Mouse (Mus musculus) ES-E14 (cell line): ENCODE results near the gene 1300017J02Rik.

Experiments
- CHD2 ChIP-seq: IDR thresholded peaks from 2 replicates; pipeline ENCODE4 v1.6.1; 2014; ENCODE audit warnings: mild to moderate bottlenecking, low read depth, low read length, inconsistent platforms
- HCFC1 ChIP-seq: IDR thresholded peaks from 2 replicates; pipeline ENCODE4 v1.6.1; 2012; ENCODE audit warnings: low read length, inconsistent platforms, borderline replicate concordance; ENCODE audit not compliant: insufficient read depth
- MAFK ChIP-seq: IDR thresholded peaks from 2 replicates; pipeline ENCODE4 v1.6.1; 2014; ENCODE audit warnings: mild to moderate bottlenecking, low read depth, low read length, inconsistent platforms; ENCODE audit not compliant: insufficient read depth
- ZNF384 ChIP-seq: IDR thresholded peaks from 2 replicates; pipeline ENCODE4 v1.6.1; 2012; ENCODE audit warnings: low read depth, low read length, inconsistent platforms

DNA sequence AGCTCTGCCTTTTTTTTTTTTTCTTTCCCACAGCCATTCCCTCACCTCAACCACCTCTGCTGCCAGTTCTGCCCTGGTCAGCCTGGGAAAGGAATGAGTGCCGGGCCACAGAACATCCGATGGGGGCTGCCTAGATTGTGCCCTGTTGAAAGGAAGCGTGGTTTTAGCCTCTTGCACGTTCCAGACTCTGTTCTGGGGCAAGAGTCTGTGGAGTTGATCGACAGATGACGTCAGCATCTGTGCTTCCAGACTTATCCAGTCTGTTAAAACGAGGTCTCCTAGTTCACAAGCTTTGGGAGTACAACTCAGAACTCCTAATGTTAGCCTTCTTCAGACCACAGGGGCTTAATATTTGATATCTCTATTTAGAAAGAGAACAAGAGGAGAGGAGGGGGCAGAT, 70.8 kb downstream of the 1300017J02Rik start:
- TF ChIP-seq ZNF384 (no peak), CHD2 (no peak), HCFC1 (no peak), MAFK (no peak)
